Mouse (Mus musculus): ENCODE results near the gene Spint1. TPM values are rescaled to one million over a fixed set of nuclear protein-coding genes. Genes with fewer than 3 reads are reported as not detected.

The Spint1 gene
- polyA plus RNA-seq, 1 experiment from 2014 or later, result 54.8 TPM

DNA sequence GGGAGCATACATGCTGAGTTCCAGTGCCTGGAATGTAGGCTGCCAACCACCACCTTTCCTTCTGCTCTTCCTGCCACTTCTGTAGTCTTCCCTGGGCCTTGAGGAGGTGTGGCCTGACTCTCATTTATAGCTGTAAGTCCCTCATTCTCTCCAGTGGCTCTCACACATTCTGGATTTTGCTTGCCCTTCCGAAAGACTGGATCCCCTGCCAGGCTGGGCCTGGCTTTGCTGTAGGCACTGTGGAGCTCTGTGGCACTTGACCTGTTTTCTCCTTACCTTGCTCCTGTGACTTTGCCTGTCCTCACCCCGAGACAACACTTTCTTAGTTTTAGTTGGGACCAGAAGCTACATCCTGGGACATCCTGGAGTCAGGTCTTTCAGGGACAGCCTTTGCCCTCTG is 61.7 kb downstream of the Spint1 start:
- Histone ChIP-seq H3K27ac (ENCODE audit: low read length) (0 out of 2 replicates have a peak overlapping the region, but pooled peaks have one; percentile 14), H3K4me3 (ENCODE audit: low read depth, low read length) (no peak overlapping the region), H3K27me3 (replicated peaks; ENCODE audit: insufficient read depth, low read length) (no peaks in the 10 kb centered on the region), H3K9ac (replicated peaks; ENCODE audit: low read depth) (no peak overlapping the region), H3K36me3 (ENCODE audit: insufficient read depth, low read length) (peaks cover 18% of the 10 kb centered on the region; the same call in 1 of the 2 replicates), H3K4me1 (ENCODE audit: insufficient read depth, low read depth, low read length) (peaks cover 7% of the 10 kb centered on the region; the same call in 1 of the 2 replicates), H3K9me3 (ENCODE audit: low read length) (no peaks in the 10 kb centered on the region), H3K4me2 (replicated peaks; ENCODE audit: low read depth, low read length) (no peak overlapping the region)
- WGBS, result 78% methylated on average over 2 of the region's 2 CpGs
- DNase-seq (ENCODE audit: low spot score) (no peak), ATAC-seq (no peak)
- TF ChIP-seq EP300 (IDR thresholded peaks at IDR 0.05), result no peak

Other genes with a start within 250 kb of the Spint1 start
- 23.2 and 25.3 TPM in 2 replicates for gene Ccdc32, start 208.0 kb upstream of the Spint1 start, polyA plus RNA-seq (2015; fragmentation: Nextera tagmentation; extraction: Ambion mirVana)
- 1.1 and 1.3 TPM in 2 replicates for gene Rpusd2, start 202.6 kb upstream of the Spint1 start, polyA plus RNA-seq (2015; fragmentation: Nextera tagmentation; extraction: Ambion mirVana)
- 3.0 and 4.4 TPM in 2 replicates for gene Knl1, start 190.2 kb upstream of the Spint1 start, polyA plus RNA-seq (2015; fragmentation: Nextera tagmentation; extraction: Ambion mirVana)
- 4.2 and 5.1 TPM in 2 replicates for gene Rad51, start 124.6 kb upstream of the Spint1 start, polyA plus RNA-seq (2015; fragmentation: Nextera tagmentation; extraction: Ambion mirVana)
- 28.2 and 28.4 TPM in 2 replicates for gene Rmdn3, start 80.3 kb upstream of the Spint1 start, polyA plus RNA-seq (2015; fragmentation: Nextera tagmentation; extraction: Ambion mirVana)
- gene Gchfr, start 69.6 kb upstream of the Spint1 start, polyA plus RNA-seq (2015; fragmentation: Nextera tagmentation; extraction: Ambion mirVana), result 13.9 and 14.2 TPM in 2 replicates
- 0.12 and 0.13 TPM in 2 replicates for gene Gm14137, start 62.9 kb upstream of the Spint1 start, polyA plus RNA-seq (2015; fragmentation: Nextera tagmentation; extraction: Ambion mirVana)
- gene Zfyve19, start 28.7 kb upstream of the Spint1 start, polyA plus RNA-seq (2015; fragmentation: Nextera tagmentation; extraction: Ambion mirVana), result 32.0 TPM in 2 replicates
- gene Dnajc17, start 28.6 kb upstream of the Spint1 start, polyA plus RNA-seq (2015; fragmentation: Nextera tagmentation; extraction: Ambion mirVana), result 11.8 and 13.2 TPM in 2 replicates
- gene Ppp1r14d, start 7.5 kb upstream of the Spint1 start, polyA plus RNA-seq (2015; fragmentation: Nextera tagmentation; extraction: Ambion mirVana), result 2.1 and 2.2 TPM in 2 replicates
- 3.0 and 3.1 TPM in 2 replicates for gene Rhov, start 33.9 kb downstream of the Spint1 start, polyA plus RNA-seq (2015; fragmentation: Nextera tagmentation; extraction: Ambion mirVana)
- 11.1 and 11.4 TPM in 2 replicates for gene Vps18, start 51.4 kb downstream of the Spint1 start, polyA plus RNA-seq (2015; fragmentation: Nextera tagmentation; extraction: Ambion mirVana)
- gene Dll4, start 88.4 kb downstream of the Spint1 start, polyA plus RNA-seq (2015; fragmentation: Nextera tagmentation; extraction: Ambion mirVana), result 22.7 and 25.9 TPM in 2 replicates
- gene Chac1, start 113.9 kb downstream of the Spint1 start, polyA plus RNA-seq (2015; fragmentation: Nextera tagmentation; extraction: Ambion mirVana), result 1.5 and 1.8 TPM in 2 replicates
- 3.2 and 3.4 TPM in 2 replicates for gene Ino80, start 240.3 kb downstream of the Spint1 start, polyA plus RNA-seq (2015; fragmentation: Nextera tagmentation; extraction: Ambion mirVana)

Data from lung, postnatal 0 days (tissue).